Mouse (Mus musculus) forebrain, embryonic 15.5 days (tissue): ENCODE measurements at regions not wholly inside any gene's neighbourhood (a gene's known extent, or its start where the extent isn't known, plus 50 kb on each side); places are given as distances from the start of the nearest gene placed in this dataset.

Experiments used
- ATAC-seq: fragments of 200-750 bp; cut with Nextera tagmentation; replicated peaks from 2 replicates; pipeline ENCODE4 v1.8.0; 2017; ENCODE audit warnings: mild to moderate bottlenecking, moderate TSS enrichment, moderate library complexity
- H3K27ac ChIP-seq: fragments of 300-500 bp; sonication (generic); replicated peaks from 2 replicates; pipeline ENCODE4 v1.5.1; 2015; ENCODE audit warnings: mild to moderate bottlenecking, inconsistent platforms
- H3K27me3 ChIP-seq: fragments of 300-500 bp; sonication (generic); 2 replicates; pipeline ENCODE4 v1.6.1; 2015; ENCODE audit warnings: inconsistent platforms
- H3K36me3 ChIP-seq: fragments of 300-500 bp; sonication (generic); 2 replicates; pipeline ENCODE4 v1.6.1; 2015; ENCODE audit warnings: mild to moderate bottlenecking, inconsistent platforms
- H3K4me1 ChIP-seq: fragments of 300-500 bp; sonication (generic); 2 replicates; pipeline ENCODE4 v1.6.1; 2015; ENCODE audit warnings: inconsistent platforms
- H3K4me2 ChIP-seq: fragments of 300-500 bp; sonication (generic); replicated peaks from 2 replicates; pipeline ENCODE4 v1.6.1; 2015; ENCODE audit warnings: mild to moderate bottlenecking, inconsistent platforms
- H3K4me3 ChIP-seq: fragments of 300-500 bp; sonication (generic); 2 replicates; pipeline ENCODE4 v1.5.1; 2015; ENCODE audit warnings: mild to moderate bottlenecking, inconsistent platforms
- H3K9ac ChIP-seq: fragments of 300-500 bp; sonication (generic); replicated peaks from 2 replicates; pipeline ENCODE4 v1.6.1; 2015; ENCODE audit warnings: mild to moderate bottlenecking, inconsistent platforms
- H3K9me3 ChIP-seq: fragments of 300-500 bp; sonication (generic); 2 replicates; pipeline ENCODE4 v1.6.1; 2016; ENCODE audit warnings: inconsistent platforms
- WGBS: fragments of 180-500 bp; shearing (Covaris S2); methylation state at CpG from one replicate; pipeline ENCODE4 v1.1.7; 2015; ENCODE audit warnings: mixed read lengths; 5-methylcytosine and 5-hydroxymethylcytosine counted together

- Histone ChIP-seq H3K4me1 (no peaks in the 10 kb centered on the region), H3K9ac (no peak overlapping the region), H3K4me2 (no peak overlapping the region), H3K36me3 (no peaks in the 10 kb centered on the region), H3K27ac (no peak overlapping the region), H3K27me3 (no peaks in the 10 kb centered on the region), H3K9me3 (no peaks in the 10 kb centered on the region), H3K4me3 (no peak overlapping the region)
- 45% methylated on average over 4 of the region's 4 CpGs for WGBS
- ATAC-seq = 0 out of 2 replicates have a peak, but pooled peaks have one; percentile 48
These were observed 94.1 kb upstream of the Vgll3 start for GRCm38 (mm10) chr16:65720953-65721352.

GRCm38 (mm10) chr16:65725559-65726269 is 89.3 kb upstream of the Vgll3 start:
- Histone ChIP-seq H3K9ac (no peak overlapping the region), H3K4me1 (no peaks in the 10 kb centered on the region), H3K36me3 (no peaks in the 10 kb centered on the region), H3K9me3 (no peaks in the 10 kb centered on the region), H3K27me3 (no peaks in the 10 kb centered on the region), H3K27ac (no peak overlapping the region), H3K4me3 (no peak overlapping the region), H3K4me2 (no peak overlapping the region)
- no peak for ATAC-seq
- WGBS = 90% methylated on average over 5 of the region's 5 CpGs

GRCm38 (mm10) chr16:65726289-65726688 is 88.8 kb upstream of the Vgll3 start:
- ATAC-seq = no peak
- 85% methylated on average over 3 of the region's 3 CpGs for WGBS
- H3K9me3 ChIP-seq = no peaks in the 10 kb centered on the region

GRCm38 (mm10) chr16:65729322-65729721 is 85.7 kb upstream of the Vgll3 start:
- no peak for ATAC-seq
- Histone ChIP-seq H3K4me1 (no peaks in the 10 kb centered on the region), H3K27me3 (no peaks in the 10 kb centered on the region), H3K9me3 (no peaks in the 10 kb centered on the region), H3K27ac (no peak overlapping the region), H3K36me3 (no peaks in the 10 kb centered on the region), H3K9ac (no peak overlapping the region), H3K4me2 (no peak overlapping the region), H3K4me3 (no peak overlapping the region)
- 25% methylated on average over 4 of the region's 4 CpGs for WGBS

More at GRCm38 (mm10) chr16:65726289-65726688, 88.8 kb upstream of the Vgll3 start:
- Histone ChIP-seq H3K4me1 (no peaks in the 10 kb centered on the region), H3K4me2 (no peak overlapping the region), H3K36me3 (no peaks in the 10 kb centered on the region), H3K27me3 (no peaks in the 10 kb centered on the region), H3K27ac (no peak overlapping the region), H3K4me3 (no peak overlapping the region), H3K9ac (no peak overlapping the region)

GRCm38 (mm10) chr16:65739652-65740051 is 75.4 kb upstream of the Vgll3 start:
- no peaks in the 10 kb centered on the region for H3K27me3 ChIP-seq
- 91% methylated on average over 3 of the region's 3 CpGs for WGBS
- no peaks in the 10 kb centered on the region for H3K4me1 ChIP-seq
- ATAC-seq = no peak
- no peaks in the 10 kb centered on the region for H3K36me3 ChIP-seq
- H3K9ac ChIP-seq = no peak overlapping the region
- no peak overlapping the region for H3K4me2 ChIP-seq
- H3K9me3 ChIP-seq = no peaks in the 10 kb centered on the region
- no peak overlapping the region for H3K27ac ChIP-seq
- H3K4me3 ChIP-seq = no peak overlapping the region

- H3K27ac ChIP-seq = no peak overlapping the region
These were observed 72.1 kb upstream of the Vgll3 start for GRCm38 (mm10) chr16:65742951-65743350.

GRCm38 (mm10) chr16:65755667-65756066 is 59.4 kb upstream of the Vgll3 start:
- Histone ChIP-seq H3K4me1 (no peaks in the 10 kb centered on the region), H3K4me2 (no peak overlapping the region)
- WGBS = 48% methylated on average over 2 of the region's 2 CpGs

More at GRCm38 (mm10) chr16:65742951-65743350, 72.1 kb upstream of the Vgll3 start:
- Histone ChIP-seq H3K9me3 (no peaks in the 10 kb centered on the region), H3K36me3 (no peaks in the 10 kb centered on the region), H3K4me1 (no peaks in the 10 kb centered on the region), H3K4me2 (no peak overlapping the region), H3K27me3 (no peaks in the 10 kb centered on the region), H3K4me3 (no peak overlapping the region), H3K9ac (no peak overlapping the region)
- ATAC-seq = no peak

More at GRCm38 (mm10) chr16:65755667-65756066, 59.4 kb upstream of the Vgll3 start:
- Histone ChIP-seq H3K27me3 (no peaks in the 10 kb centered on the region), H3K9me3 (no peaks in the 10 kb centered on the region), H3K36me3 (no peaks in the 10 kb centered on the region), H3K4me3 (no peak overlapping the region), H3K9ac (no peak overlapping the region), H3K27ac (no peak overlapping the region)
- ATAC-seq = no peak
